Mouse (Mus musculus): ENCODE measurements around the gene Hdac7. TPM values are rescaled to one million over a fixed set of nuclear protein-coding genes. Genes with fewer than 3 reads are reported as not detected.

Gene Hdac7
- total and polyA plus RNA-seq, 3 experiments: 19.8 to 55.2 (median 21.7) TPM

DNA sequence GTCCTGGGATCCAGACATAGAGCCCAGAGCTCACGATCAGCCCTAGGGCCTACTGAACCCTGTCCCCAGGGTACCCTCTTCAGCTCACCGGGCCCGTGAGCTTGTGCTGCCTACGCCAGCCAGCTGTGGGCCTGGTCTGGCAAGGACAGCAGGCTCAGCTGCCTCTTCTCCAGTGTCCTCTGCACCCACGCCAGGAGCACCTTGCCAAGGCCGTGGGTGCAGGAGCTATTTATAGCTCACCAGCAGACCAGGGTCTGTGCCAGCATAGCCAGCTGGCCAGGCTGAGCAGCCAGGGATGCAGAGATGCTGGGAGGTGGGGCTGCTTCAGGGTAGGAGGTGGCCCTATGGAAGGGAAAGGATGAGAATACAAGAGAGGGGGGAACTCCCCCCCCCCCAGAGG, 32.2 kb downstream of the Hdac7 start:
- in situ Hi-C loops (cut with MboI; ENCODE audit: low pct_ligation_motif_present, low pct_unique_long_range_greater_than_20kb, low sequenced_read_pairs) (no loop called here), dilution Hi-C loops (cut with MboI; ENCODE audit: extremely low pct_ligation_motif_present, extremely low pct_unique_long_range_greater_than_20kb, low sequenced_read_pairs) (no loop called here)
- H3K36me3 ChIP-seq (replicated peaks in 1 of 2; ENCODE audit: control insufficient read depth in 1 of 2, insufficient read depth in 1 of 2, low read length in 1 of 2): peaks cover 54 to 95% of the 10 kb centered on the region in 2 experiments
- DNase-seq (ENCODE audit: extremely low read depth): no peak
- H3K4me2 ChIP-seq (ENCODE audit: insufficient read depth, low read depth, poor library complexity, severe bottlenecking): no peak overlapping the region
- H3K4me3 ChIP-seq (replicated peaks in 1 of 3; ENCODE audit: low read depth in 2 of 3, low read length in 2 of 3, poor library complexity in 1 of 3): no peak overlapping the region
- peaks cover 16 to 54% of the 10 kb centered on the region in 2 experiments for H3K4me1 ChIP-seq (ENCODE audit: control insufficient read depth in 1 of 2, insufficient read depth in 2 of 2)
- no peaks in the 10 kb centered on the region for H3K27me3 ChIP-seq (replicated peaks)
- no peak for TF ChIP-seq ZC3H11A (IDR thresholded peaks at IDR 0.05; ENCODE audit: low read depth, low read length)
- TF ChIP-seq NRF1 (IDR thresholded peaks at IDR 0.05; ENCODE audit: low read depth, low read length): no peak
- no peak for TF ChIP-seq NELFE (IDR thresholded peaks at IDR 0.05; ENCODE audit: low read depth, low read length)
- no peak for TF ChIP-seq CTCF (conservative IDR thresholded peaks at IDR 0.05 in 1 of 2, IDR thresholded peaks at IDR 0.05 in 1 of 2; ENCODE audit: low read depth in 2 of 2, low read length in 2 of 2)
- no peak for TF ChIP-seq KAT2A (IDR thresholded peaks at IDR 0.05; ENCODE audit: insufficient replicate concordance, low read length)
- H3K79me2 ChIP-seq (replicated peaks; ENCODE audit: control insufficient read depth, extremely low read depth, insufficient read depth, poor library complexity, severe bottlenecking): peaks cover 2% of the 10 kb centered on the region; the same call in 1 of the 2 replicates
- H3K9ac ChIP-seq (ENCODE audit: insufficient read depth, low read depth): no peak overlapping the region
- no peak overlapping the region for H3K27ac ChIP-seq (ENCODE audit: insufficient read depth, low read depth)
- H3K9me3 ChIP-seq (replicated peaks; ENCODE audit: low read length): no peaks in the 10 kb centered on the region

- no peak for DNase-seq (ENCODE audit: extremely low read depth)
- Histone ChIP-seq H3K27ac (ENCODE audit: insufficient read depth, low read depth) (no peak overlapping the region), H3K4me1 (ENCODE audit: control insufficient read depth in 1 of 2, insufficient read depth in 2 of 2) (peaks cover 11 to 46% of the 10 kb centered on the region in 2 experiments; a peak in 3 of 4 replicates), H3K9ac (ENCODE audit: insufficient read depth, low read depth) (no peak overlapping the region), H3K4me2 (ENCODE audit: insufficient read depth, low read depth, poor library complexity, severe bottlenecking) (no peak overlapping the region), H3K27me3 (replicated peaks) (no peaks in the 10 kb centered on the region), H3K36me3 (replicated peaks in 1 of 2; ENCODE audit: control insufficient read depth in 1 of 2, insufficient read depth in 1 of 2, low read length in 1 of 2) (peaks cover 61 to 100% of the 10 kb centered on the region in 2 experiments), H3K79me2 (replicated peaks; ENCODE audit: control insufficient read depth, extremely low read depth, insufficient read depth, poor library complexity, severe bottlenecking) (peaks cover 2% of the 10 kb centered on the region; the same call in 1 of the 2 replicates), H3K9me3 (replicated peaks; ENCODE audit: low read length) (no peaks in the 10 kb centered on the region), H3K4me3 (replicated peaks in 1 of 3; ENCODE audit: low read depth in 2 of 3, low read length in 2 of 3, poor library complexity in 1 of 3) (no peak overlapping the region)
- TF ChIP-seq MAFK (IDR thresholded peaks at IDR 0.05; ENCODE audit: insufficient replicate concordance, low read length) (no peak), JUND (conservative IDR thresholded peaks at IDR 0.05; ENCODE audit: low read depth, low read length) (no peak), CTCF (conservative IDR thresholded peaks at IDR 0.05 in 1 of 2, IDR thresholded peaks at IDR 0.05 in 1 of 2; ENCODE audit: low read depth in 2 of 2, low read length in 2 of 2) (no peak), ZC3H11A (IDR thresholded peaks at IDR 0.05; ENCODE audit: low read depth, low read length) (no peak)
- in situ Hi-C loops (cut with MboI; ENCODE audit: low pct_ligation_motif_present, low pct_unique_long_range_greater_than_20kb, low sequenced_read_pairs): no loop called here
- dilution Hi-C loops (cut with MboI; ENCODE audit: extremely low pct_ligation_motif_present, extremely low pct_unique_long_range_greater_than_20kb, low sequenced_read_pairs): no loop called here
Observed at GRCm38 (mm10) chr15:97811307-97811706, 33.0 kb downstream of the Hdac7 start.

- H3K9me3 ChIP-seq (replicated peaks; ENCODE audit: low read length): no peaks in the 10 kb centered on the region
- H3K79me2 ChIP-seq (replicated peaks; ENCODE audit: control insufficient read depth, extremely low read depth, insufficient read depth, poor library complexity, severe bottlenecking): peaks cover 2% of the 10 kb centered on the region; the same call in 1 of the 2 replicates
- H3K27ac ChIP-seq (ENCODE audit: insufficient read depth, low read depth): no peak overlapping the region
- peaks cover 64 to 97% of the 10 kb centered on the region in 2 experiments for H3K36me3 ChIP-seq (replicated peaks in 1 of 2; ENCODE audit: control insufficient read depth in 1 of 2, insufficient read depth in 1 of 2, low read length in 1 of 2)
- H3K27me3 ChIP-seq (replicated peaks): no peaks in the 10 kb centered on the region
- DNase-seq (ENCODE audit: extremely low read depth): no peak
- dilution Hi-C loops (cut with MboI; ENCODE audit: extremely low pct_ligation_motif_present, extremely low pct_unique_long_range_greater_than_20kb, low sequenced_read_pairs): no loop called here
- peaks cover 8 to 37% of the 10 kb centered on the region in 2 experiments; a peak in 3 of 4 replicates for H3K4me1 ChIP-seq (ENCODE audit: control insufficient read depth in 1 of 2, insufficient read depth in 2 of 2)
- in situ Hi-C loops (cut with MboI; ENCODE audit: low pct_ligation_motif_present, low pct_unique_long_range_greater_than_20kb, low sequenced_read_pairs): no loop called here
- H3K4me3 ChIP-seq (replicated peaks in 1 of 3; ENCODE audit: low read depth in 2 of 3, low read length in 2 of 3, poor library complexity in 1 of 3): peak overlapping the region in 1 of 3 experiments; percentile 15
- H3K9ac ChIP-seq (ENCODE audit: insufficient read depth, low read depth): no peak overlapping the region
- H3K4me2 ChIP-seq (ENCODE audit: insufficient read depth, low read depth, poor library complexity, severe bottlenecking): no peak overlapping the region
- TF ChIP-seq TCF12 (IDR thresholded peaks at IDR 0.05; ENCODE audit: low read depth, low read length) (peak; percentile 51; the same call in 1 of the 2 replicates), ZMIZ1 (IDR thresholded peaks at IDR 0.05; ENCODE audit: low read depth, low read length) (no peak), EP300 (IDR thresholded peaks at IDR 0.05; ENCODE audit: low read length) (no peak), RCOR1 (conservative IDR thresholded peaks at IDR 0.05; ENCODE audit: low read depth, low read length) (no peak)
Observed at GRCm38 (mm10) chr15:97810399-97810798, 33.9 kb downstream of the Hdac7 start.

Data from CH12.LX (cell line).